Comparison of ENCODE assay signal across 15 mouse cellular contexts in the genomic region with DNA sequence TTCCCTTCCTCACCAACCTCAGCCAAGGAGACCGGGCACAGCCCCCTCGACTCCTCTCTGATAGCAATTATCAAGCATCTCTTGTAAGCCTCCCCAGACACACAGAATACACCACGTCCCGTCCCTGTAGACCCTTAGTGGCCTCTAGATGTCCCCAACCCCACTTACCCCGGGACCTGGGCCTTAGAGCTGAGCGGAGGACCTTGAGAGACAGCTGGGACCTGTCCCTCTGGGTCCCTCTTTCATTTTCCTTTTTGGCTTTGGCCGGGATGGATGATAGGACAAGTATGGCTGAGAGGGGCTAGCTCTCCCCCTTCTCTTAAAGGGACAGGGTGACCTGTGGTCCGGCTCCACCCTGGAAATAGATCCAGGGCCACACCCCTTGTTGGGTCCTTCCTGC. TPM values are rescaled to one million over a fixed set of nuclear protein-coding genes. Genes with fewer than 3 reads are reported as not detected.
DNase-seq lines count a peak whose midpoint lies in the region; ATAC-seq lines count a peak whose summit lies in the region.
"Had no signal": no experiment of that assay in that cellular context is flagged by ENCODE, and none has a peak within 500 bp of the region (broad histone marks: within the 10 kb centered on the region; RNA-seq: fewer than 3 reads in every experiment).

No protein-coding gene starts in this region.

- DNase-seq in heart, adult 9 months (ENCODE audit: low spot score in 2 of 2): no peak
- DNase-seq in lung, postnatal 36 days: no peak
- DNase-seq in spleen, postnatal 14 days (ENCODE audit: low spot score in 2 of 2): no peak
- no peak for DNase-seq in adrenal gland, postnatal 10 days
- DNase-seq: adrenal gland, postnatal 14 days; kidney, adult 2 months; layer of hippocampus, postnatal 36 days; thymus, adult 2 months had no signal

- H3K27ac ChIP-seq in heart, embryonic 11.5 days (ENCODE audit: low read depth, low read length): no peak overlapping the region
- no peak overlapping the region for H3K27ac ChIP-seq in lung, embryonic 15.5 days
- H3K27ac ChIP-seq in hindbrain, embryonic 15.5 days (replicated peaks): no peak overlapping the region
- H3K27ac ChIP-seq in midbrain, embryonic 16.5 days (ENCODE audit: low read length): no peak overlapping the region

- H3K4me1 ChIP-seq in heart, embryonic 11.5 days (ENCODE audit: control insufficient read depth, insufficient read depth, low read length): peaks cover 24% of the 10 kb centered on the region
- H3K4me1 ChIP-seq in lung, embryonic 15.5 days: peaks cover 19% of the 10 kb centered on the region
- peaks cover 28% of the 10 kb centered on the region for H3K4me1 ChIP-seq in hindbrain, embryonic 15.5 days (replicated peaks)
- H3K4me1 ChIP-seq in midbrain, embryonic 16.5 days (ENCODE audit: control insufficient read depth, insufficient read depth, low read length): peaks cover 14% of the 10 kb centered on the region

- H3K9ac ChIP-seq in heart, embryonic 11.5 days (ENCODE audit: low read depth, low read length): no peak overlapping the region
- no peak overlapping the region for H3K9ac ChIP-seq in lung, embryonic 15.5 days
- H3K9ac ChIP-seq in hindbrain, embryonic 15.5 days: peak overlapping the region; percentile 77
- peak overlapping the region; percentile 84; the same call in 1 of the 2 replicates for H3K9ac ChIP-seq in midbrain, embryonic 16.5 days (ENCODE audit: low read depth, low read length)

- ATAC-seq in heart, embryonic 11.5 days (replicated peaks; ENCODE audit: insufficient number of reproducible peaks, low FRiP score, low TSS enrichment): 0 out of 2 replicates have a peak, but pooled peaks have one; percentile 5
- no peak for ATAC-seq in lung, embryonic 15.5 days (ENCODE audit: borderline replicate concordance, extremely low read depth, low FRiP score, low TSS enrichment)
- ATAC-seq in hindbrain, embryonic 15.5 days (ENCODE audit: low FRiP score, low read depth): no peak
- ATAC-seq in midbrain, embryonic 16.5 days: no peak
- ATAC-seq: forebrain, embryonic 16.5 days; lung, postnatal 0 days had no signal

- H3K27me3 ChIP-seq in heart, embryonic 11.5 days (ENCODE audit: control insufficient read depth, insufficient read depth, low read length): peaks cover 17% of the 10 kb centered on the region
- peaks cover 23% of the 10 kb centered on the region for H3K27me3 ChIP-seq in lung, embryonic 15.5 days
- H3K27me3 ChIP-seq in hindbrain, embryonic 15.5 days: no peaks in the 10 kb centered on the region
- no peaks in the 10 kb centered on the region for H3K27me3 ChIP-seq in midbrain, embryonic 16.5 days (ENCODE audit: control insufficient read depth, insufficient read depth, low read depth, low read length)

- peak overlapping the region; percentile 60; the same call in 1 of the 2 replicates for H3K4me3 ChIP-seq in heart, embryonic 11.5 days (ENCODE audit: low read depth, low read length)
- H3K4me3 ChIP-seq in lung, embryonic 15.5 days: no peak overlapping the region
- H3K4me3 ChIP-seq in hindbrain, embryonic 15.5 days: peak overlapping the region; percentile 56
- peak overlapping the region; percentile 70 for H3K4me3 ChIP-seq in midbrain, embryonic 16.5 days (ENCODE audit: low read depth, low read length)

- H3K36me3 ChIP-seq in heart, embryonic 11.5 days (ENCODE audit: control insufficient read depth, insufficient read depth, low read length): no peaks in the 10 kb centered on the region
- H3K36me3 ChIP-seq in lung, embryonic 15.5 days: 0 out of 2 replicates have a peak, but pooled peaks cover 2% of the 10 kb centered on the region
- no peaks in the 10 kb centered on the region for H3K36me3 ChIP-seq in hindbrain, embryonic 15.5 days
- H3K36me3 ChIP-seq in midbrain, embryonic 16.5 days (ENCODE audit: control insufficient read depth, insufficient read depth, low read length): no peaks in the 10 kb centered on the region

- H3K4me2 ChIP-seq in heart, embryonic 11.5 days: peak overlapping the region; percentile 93
- peak overlapping the region; percentile 97; the same call in 1 of the 2 replicates for H3K4me2 ChIP-seq in lung, embryonic 15.5 days
- H3K4me2 ChIP-seq in hindbrain, embryonic 15.5 days: peak overlapping the region; percentile 67
- peak overlapping the region; percentile 64 for H3K4me2 ChIP-seq in midbrain, embryonic 16.5 days (ENCODE audit: low read length)

- WGBS in heart, embryonic 11.5 days (ENCODE audit: insufficient replicate concordance): 29% methylated on average over 8 of the region's 8 CpGs
- 44% methylated on average over 8 of the region's 8 CpGs for WGBS in lung, embryonic 15.5 days
- 35% methylated on average over 8 of the region's 8 CpGs for WGBS in hindbrain, embryonic 15.5 days
- 40% methylated on average over 8 of the region's 8 CpGs for WGBS in midbrain, embryonic 16.5 days

- H3K9me3 ChIP-seq in heart, embryonic 11.5 days (replicated peaks; ENCODE audit: control insufficient read depth, low read length): no peaks in the 10 kb centered on the region
- H3K9me3 ChIP-seq in lung, embryonic 15.5 days: no peaks in the 10 kb centered on the region
- H3K9me3 ChIP-seq in hindbrain, embryonic 15.5 days: no peaks in the 10 kb centered on the region
- H3K9me3 ChIP-seq in midbrain, embryonic 16.5 days (replicated peaks; ENCODE audit: control insufficient read depth, low read length, poor library complexity, severe bottlenecking): no peaks in the 10 kb centered on the region
- H3K9me3 ChIP-seq: embryonic facial prominence, embryonic 10.5 days had no signal

RNA-seq across cellular contexts. Expression of gene Gjd3, which starts 0.7 kb away (rescaled TPM):
- 1.3 and 1.5 TPM in 2 replicates for polyA plus RNA-seq in heart, embryonic 11.5 days (2014; fragmentation: Nextera tagmentation; extraction: Ambion mirVana)
- polyA plus RNA-seq in lung, embryonic 15.5 days (2015; fragmentation: Nextera tagmentation; extraction: Ambion mirVana): 0.20 and 0.61 TPM in 2 replicates
- polyA plus RNA-seq in hindbrain, embryonic 15.5 days (2015; fragmentation: Nextera tagmentation; extraction: Ambion mirVana): 1.8 and 3.1 TPM in 2 replicates
- polyA plus RNA-seq in midbrain, embryonic 16.5 days (2015; fragmentation: Nextera tagmentation; extraction: Ambion mirVana): 1.0 and 1.9 TPM in 2 replicates
- under 1 TPM; 0.45 to 0.73 TPM for total RNA-seq in adrenal gland, postnatal 10 days (2021)
- total RNA-seq: adrenal gland, postnatal 14 days had no signal
- polyA plus RNA-seq: embryonic facial prominence, embryonic 10.5 days had no signal

RNA-seq across cellular contexts. Expression of gene Top2a, which starts 40.4 kb away (rescaled TPM):
- polyA plus RNA-seq in heart, embryonic 11.5 days (2014; fragmentation: Nextera tagmentation; extraction: Ambion mirVana): 220 and 244 TPM in 2 replicates
- polyA plus RNA-seq in lung, embryonic 15.5 days (2015; fragmentation: Nextera tagmentation; extraction: Ambion mirVana): 276 and 280 TPM in 2 replicates
- polyA plus RNA-seq in hindbrain, embryonic 15.5 days (2015; fragmentation: Nextera tagmentation; extraction: Ambion mirVana): 43.7 and 56.9 TPM in 2 replicates
- polyA plus RNA-seq in midbrain, embryonic 16.5 days (2015; fragmentation: Nextera tagmentation; extraction: Ambion mirVana): 20.4 and 29.1 TPM in 2 replicates
- total RNA-seq in adrenal gland, postnatal 10 days (2021): 10 to 100 TPM; 54.0 to 73.1 TPM

RNA-seq across cellular contexts. Expression of gene Rara, which starts 55.9 kb away (rescaled TPM):
- polyA plus RNA-seq in heart, embryonic 11.5 days (2014; fragmentation: Nextera tagmentation; extraction: Ambion mirVana): 34.9 and 36.6 TPM in 2 replicates
- polyA plus RNA-seq in lung, embryonic 15.5 days (2015; fragmentation: Nextera tagmentation; extraction: Ambion mirVana): 36.5 and 38.4 TPM in 2 replicates
- 11.4 and 16.8 TPM in 2 replicates for polyA plus RNA-seq in hindbrain, embryonic 15.5 days (2015; fragmentation: Nextera tagmentation; extraction: Ambion mirVana)
- 9.5 and 9.6 TPM in 2 replicates for polyA plus RNA-seq in midbrain, embryonic 16.5 days (2015; fragmentation: Nextera tagmentation; extraction: Ambion mirVana)
- total RNA-seq in adrenal gland, postnatal 10 days (2021): 10 to 100 TPM; 26.2 to 34.7 TPM

RNA-seq across cellular contexts. Expression of gene Igfbp4, which starts 57.5 kb away (rescaled TPM):
- 284 and 289 TPM in 2 replicates for polyA plus RNA-seq in heart, embryonic 11.5 days (2014; fragmentation: Nextera tagmentation; extraction: Ambion mirVana)
- 498 and 524 TPM in 2 replicates for polyA plus RNA-seq in lung, embryonic 15.5 days (2015; fragmentation: Nextera tagmentation; extraction: Ambion mirVana)
- 145 and 146 TPM in 2 replicates for polyA plus RNA-seq in hindbrain, embryonic 15.5 days (2015; fragmentation: Nextera tagmentation; extraction: Ambion mirVana)
- polyA plus RNA-seq in midbrain, embryonic 16.5 days (2015; fragmentation: Nextera tagmentation; extraction: Ambion mirVana): 117 and 119 TPM in 2 replicates
- 100 to 1,000 TPM; 219 to 333 TPM for total RNA-seq in adrenal gland, postnatal 10 days (2021)

Comparison
In these comparisons a context has a peak if more than half of its experiments do, and no peak if none do; other contexts are left out.
1. H3K9ac ChIP-seq: peak in hindbrain, embryonic 15.5 days (single experiment) and midbrain, embryonic 16.5 days (single experiment); none in heart, embryonic 11.5 days (single experiment) and lung, embryonic 15.5 days (single experiment).
2. Peak in every context shown above with its lines, with median percentiles within 50 percentile points of each other: H3K4me2 ChIP-seq.